In genomic region chr1:191348592-191348991, GRCm38 (mm10) we compare ENCODE assay signal across 19 mouse cellular contexts. TPM values are rescaled to one million over a fixed set of nuclear protein-coding genes. Genes with fewer than 3 reads are reported as not detected.
A peak's percentile ranks its signal among the peaks of the same experiment; 100 is the strongest.
DNase-seq lines count a peak whose midpoint lies in the region; ATAC-seq and TF ChIP-seq lines count a peak whose summit lies in the region.
"Had no signal": no experiment of that assay in that cellular context is flagged by ENCODE, and none has a peak within 500 bp of the region (broad histone marks: within the 10 kb centered on the region; RNA-seq: fewer than 3 reads in every experiment).

No protein-coding gene starts in this region.

- no peak overlapping the region for H3K4me3 ChIP-seq in heart, embryonic 12.5 days
- H3K4me3 ChIP-seq in lung, embryonic 14.5 days (ENCODE audit: low read depth, low read length), result no peak overlapping the region
- no peak overlapping the region for H3K4me3 ChIP-seq in lung, adult 2 months (replicated peaks; ENCODE audit: extremely low read depth, low read depth, low read length)
- H3K4me3 ChIP-seq in stomach, embryonic 14.5 days (ENCODE audit: low read depth, low read length), result no peak overlapping the region
- no peak overlapping the region for H3K4me3 ChIP-seq in stomach, postnatal 0 days (ENCODE audit: low read depth, low read length)
- H3K4me3 ChIP-seq: embryonic facial prominence, embryonic 12.5 days; forebrain, embryonic 12.5 days; hindbrain, embryonic 15.5 days had no signal

- no peak for DNase-seq in heart, postnatal 36 days
- peak; percentile 48 for DNase-seq in lung, embryonic 14.5 days
- DNase-seq in lung, adult 2 months, result no peak
- no peak for DNase-seq in stomach, postnatal 0 days (ENCODE audit: low spot score)
- DNase-seq: adrenal gland, postnatal 14 days; cerebellum, adult 11-12 months; cerebellum, adult 9-10 months; cerebellum, postnatal 25 days; forebrain, postnatal 0 days; gastrocnemius, postnatal 14 days; heart, postnatal 14 days had no signal

- peak overlapping the region; percentile 29; the same call in 1 of the 2 replicates for H3K4me2 ChIP-seq in heart, embryonic 12.5 days
- no peak overlapping the region for H3K4me2 ChIP-seq in lung, embryonic 14.5 days
- no peak overlapping the region for H3K4me2 ChIP-seq in stomach, embryonic 14.5 days (replicated peaks; ENCODE audit: low read depth, low read length)
- no peak overlapping the region for H3K4me2 ChIP-seq in stomach, postnatal 0 days (replicated peaks; ENCODE audit: low read depth)
- H3K4me2 ChIP-seq: embryonic facial prominence, embryonic 12.5 days; forebrain, embryonic 12.5 days; hindbrain, embryonic 15.5 days had no signal

- 51% methylated on average over 2 of the region's 2 CpGs for WGBS in heart, embryonic 12.5 days
- WGBS in lung, embryonic 14.5 days, result 33% methylated on average over 2 of the region's 2 CpGs
- WGBS in lung, adult 2 months, result 49% methylated on average over 2 of the region's 2 CpGs
- 63% methylated on average over 2 of the region's 2 CpGs for WGBS in stomach, embryonic 14.5 days
- WGBS in stomach, postnatal 0 days, result 82% methylated on average over 2 of the region's 2 CpGs

- H3K36me3 ChIP-seq in heart, embryonic 12.5 days, result peaks cover 72% of the 10 kb centered on the region
- peaks cover 65% of the 10 kb centered on the region for H3K36me3 ChIP-seq in lung, embryonic 14.5 days (ENCODE audit: insufficient read depth)
- H3K36me3 ChIP-seq in stomach, embryonic 14.5 days (ENCODE audit: control insufficient read depth, insufficient read depth, low read length), result peaks cover 28% of the 10 kb centered on the region
- peaks cover 7% of the 10 kb centered on the region; the same call in 1 of the 2 replicates for H3K36me3 ChIP-seq in stomach, postnatal 0 days (ENCODE audit: control insufficient read depth, insufficient read depth, low read length)

- peaks cover 27% of the 10 kb centered on the region for H3K4me1 ChIP-seq in heart, embryonic 12.5 days (replicated peaks)
- H3K4me1 ChIP-seq in lung, embryonic 14.5 days (ENCODE audit: insufficient read depth), result no peaks in the 10 kb centered on the region
- no peaks in the 10 kb centered on the region for H3K4me1 ChIP-seq in lung, adult 2 months (ENCODE audit: control insufficient read depth, insufficient read depth, low read length)
- H3K4me1 ChIP-seq in stomach, embryonic 14.5 days (ENCODE audit: control insufficient read depth, insufficient read depth, low read length), result peaks cover 11% of the 10 kb centered on the region; the same call in 1 of the 2 replicates
- no peaks in the 10 kb centered on the region for H3K4me1 ChIP-seq in stomach, postnatal 0 days (replicated peaks; ENCODE audit: control insufficient read depth, insufficient read depth)
- H3K4me1 ChIP-seq: forebrain, embryonic 12.5 days; hindbrain, embryonic 15.5 days had no signal

- no peaks in the 10 kb centered on the region for H3K9me3 ChIP-seq in heart, embryonic 12.5 days (replicated peaks)
- no peaks in the 10 kb centered on the region for H3K9me3 ChIP-seq in lung, embryonic 14.5 days (ENCODE audit: low read depth, low read length)
- no peaks in the 10 kb centered on the region for H3K9me3 ChIP-seq in stomach, embryonic 14.5 days (ENCODE audit: control insufficient read depth, low read depth, low read length)
- no peaks in the 10 kb centered on the region for H3K9me3 ChIP-seq in stomach, postnatal 0 days (ENCODE audit: control insufficient read depth, low read length)
- H3K9me3 ChIP-seq: embryonic facial prominence, embryonic 12.5 days; forebrain, embryonic 12.5 days; hindbrain, embryonic 15.5 days had no signal

- intact Hi-C loops in heart, postnatal 36 days (cut with DNase I), result loop anchor here (5.0 kb wide), 1 partner anchor 36 kb away; no protein-coding TSS in a partner anchor

- no peaks in the 10 kb centered on the region for H3K27me3 ChIP-seq in heart, embryonic 12.5 days (replicated peaks)
- H3K27me3 ChIP-seq in lung, embryonic 14.5 days (ENCODE audit: insufficient read depth, low read length), result no peaks in the 10 kb centered on the region
- no peaks in the 10 kb centered on the region for H3K27me3 ChIP-seq in stomach, embryonic 14.5 days (ENCODE audit: control insufficient read depth, insufficient read depth, low read length)
- no peaks in the 10 kb centered on the region for H3K27me3 ChIP-seq in stomach, postnatal 0 days (ENCODE audit: control insufficient read depth, insufficient read depth, low read length)
- H3K27me3 ChIP-seq: CH12.LX; embryonic facial prominence, embryonic 12.5 days; forebrain, embryonic 12.5 days; hindbrain, embryonic 15.5 days; Patski had no signal

- H3K27ac ChIP-seq in heart, embryonic 12.5 days (ENCODE audit: poor library complexity, severe bottlenecking), result peak overlapping the region; percentile 69; the same call in 1 of the 2 replicates
- H3K27ac ChIP-seq in lung, embryonic 14.5 days (ENCODE audit: low read depth), result no peak overlapping the region; the same call in 1 of the 2 replicates
- H3K27ac ChIP-seq in stomach, embryonic 14.5 days (ENCODE audit: low read length), result peak overlapping the region; percentile 45; the same call in 1 of the 2 replicates
- H3K27ac ChIP-seq in stomach, postnatal 0 days (replicated peaks), result no peak overlapping the region
- H3K27ac ChIP-seq: embryonic facial prominence, embryonic 12.5 days; forebrain, embryonic 12.5 days; hindbrain, embryonic 15.5 days had no signal

- TF ChIP-seq EP300 in stomach, postnatal 0 days (optimal IDR thresholded peaks at IDR 0.05), result no peak

- no peak for TF ChIP-seq POLR2A in lung, adult 2 months (IDR thresholded peaks at IDR 0.05; ENCODE audit: borderline replicate concordance, extremely low read depth, low read depth, low read length)

- no peak for TF ChIP-seq CTCF in lung, embryonic 14.5 days (IDR thresholded peaks at IDR 0.05; ENCODE audit: low read depth)
- TF ChIP-seq CTCF in lung, adult 2 months (IDR thresholded peaks at IDR 0.05; ENCODE audit: insufficient read depth, low read length), result no peak
- no peak for TF ChIP-seq CTCF in stomach, postnatal 0 days (IDR thresholded peaks at IDR 0.05; ENCODE audit: low read depth)

- no peak overlapping the region for H3K9ac ChIP-seq in heart, embryonic 12.5 days
- no peak overlapping the region for H3K9ac ChIP-seq in lung, embryonic 14.5 days
- H3K9ac ChIP-seq in stomach, embryonic 14.5 days (replicated peaks; ENCODE audit: low read depth, low read length), result no peak overlapping the region
- H3K9ac ChIP-seq in stomach, postnatal 0 days (ENCODE audit: low read length), result no peak overlapping the region
- H3K9ac ChIP-seq: embryonic facial prominence, embryonic 12.5 days; forebrain, embryonic 12.5 days; forebrain, postnatal 0 days; hindbrain, embryonic 15.5 days had no signal

- ATAC-seq in heart, embryonic 12.5 days (ENCODE audit: insufficient number of reproducible peaks, low FRiP score), result no peak
- ATAC-seq in lung, embryonic 14.5 days (ENCODE audit: insufficient read depth), result peak; percentile 53; the same call in 1 of the 2 replicates
- ATAC-seq in stomach, embryonic 14.5 days (ENCODE audit: insufficient number of reproducible peaks, insufficient read depth, low FRiP score, low read depth), result no peak
- no peak for ATAC-seq in stomach, postnatal 0 days (ENCODE audit: low FRiP score, low TSS enrichment)
- ATAC-seq: activated CD4-positive, CD25-positive, alpha-beta regulatory T cell, adult 4 months; forebrain, postnatal 0 days; Patski had no signal

RNA-seq across cellular contexts. Expression of gene Tmem206, which starts 22.9 kb away (rescaled TPM):
- polyA plus RNA-seq in heart, embryonic 12.5 days (2016; fragmentation: Nextera tagmentation; extraction: Ambion mirVana), result 16.6 and 18.1 TPM in 2 replicates
- total RNA-seq in heart, postnatal 36 days (2021), result 1 to 10 TPM; 3.2 to 4.2 TPM
- 22.7 TPM in 2 replicates for polyA plus RNA-seq in lung, embryonic 14.5 days (2014; fragmentation: Nextera tagmentation; extraction: Ambion mirVana)
- 8.0 and 8.4 TPM in 2 replicates for polyA plus RNA-seq in lung, adult 2 months (2012; rRNA removed)
- polyA plus RNA-seq in stomach, embryonic 14.5 days (2014; fragmentation: Nextera tagmentation; extraction: Ambion mirVana), result 22.0 and 22.1 TPM in 2 replicates
- 6.7 and 6.8 TPM in 2 replicates for polyA plus RNA-seq in stomach, postnatal 0 days (2015; fragmentation: Nextera tagmentation; extraction: Ambion mirVana)

RNA-seq across cellular contexts. Expression of gene Nenf, which starts 30.6 kb away (rescaled TPM):
- 103 and 105 TPM in 2 replicates for polyA plus RNA-seq in heart, embryonic 12.5 days (2016; fragmentation: Nextera tagmentation; extraction: Ambion mirVana)
- total RNA-seq in heart, postnatal 36 days (2021), result 100 to 1,000 TPM; 105 to 108 TPM
- 116 and 117 TPM in 2 replicates for polyA plus RNA-seq in lung, embryonic 14.5 days (2014; fragmentation: Nextera tagmentation; extraction: Ambion mirVana)
- 164 and 224 TPM in 2 replicates for polyA plus RNA-seq in lung, adult 2 months (2012; rRNA removed)
- polyA plus RNA-seq in stomach, embryonic 14.5 days (2014; fragmentation: Nextera tagmentation; extraction: Ambion mirVana), result 140 and 154 TPM in 2 replicates
- 117 and 120 TPM in 2 replicates for polyA plus RNA-seq in stomach, postnatal 0 days (2015; fragmentation: Nextera tagmentation; extraction: Ambion mirVana)

RNA-seq across cellular contexts. Expression of gene Ppp2r5a, which starts 54.5 kb away (rescaled TPM):
- polyA plus RNA-seq in heart, embryonic 12.5 days (2016; fragmentation: Nextera tagmentation; extraction: Ambion mirVana), result 43.0 and 45.6 TPM in 2 replicates
- 100 to 1,000 TPM in 1 of 2 experiments, 10 to 100 TPM in 1; 97.7 to 101 TPM for total RNA-seq in heart, postnatal 36 days (2021)
- polyA plus RNA-seq in lung, embryonic 14.5 days (2014; fragmentation: Nextera tagmentation; extraction: Ambion mirVana), result 40.8 and 42.7 TPM in 2 replicates
- polyA plus RNA-seq in lung, adult 2 months (2012; rRNA removed), result 91.0 and 94.6 TPM in 2 replicates
- 22.5 and 24.9 TPM in 2 replicates for polyA plus RNA-seq in stomach, embryonic 14.5 days (2014; fragmentation: Nextera tagmentation; extraction: Ambion mirVana)
- 28.4 and 32.9 TPM in 2 replicates for polyA plus RNA-seq in stomach, postnatal 0 days (2015; fragmentation: Nextera tagmentation; extraction: Ambion mirVana)

Comparison
In these comparisons a context has a peak if more than half of its experiments do, and no peak if none do; other contexts are left out.
1. H3K27ac ChIP-seq: peak in heart, embryonic 12.5 days (single experiment) and stomach, embryonic 14.5 days (single experiment); none in lung, embryonic 14.5 days (single experiment) and stomach, postnatal 0 days (single experiment).